Mouse (Mus musculus) kidney, embryonic 14.5 days (tissue): Measurements from ENCODE around the gene Tatdn2. TPM values are rescaled to one million over a fixed set of nuclear protein-coding genes. Genes with fewer than 3 reads are reported as not detected.
A peak's percentile ranks its signal among the peaks of the same experiment; 100 is the strongest.

ENCODE experiments used
- ATAC-seq: fragments of 200-750 bp; cut with Nextera tagmentation; 2 replicates; pipeline ENCODE4 v1.8.0; 2017; ENCODE audit warnings: moderate number of reproducible peaks, mild to moderate bottlenecking, moderate TSS enrichment, moderate library complexity; ENCODE audit not compliant: low FRiP score, low TSS enrichment
- H3K27ac ChIP-seq: fragments of 300-500 bp; sonication (generic); 2 replicates; pipeline ENCODE4 v1.5.1; 2014; ENCODE audit warnings: low read depth, mild to moderate bottlenecking, low read length, moderate library complexity, mixed read lengths
- H3K27me3 ChIP-seq: fragments of 300-500 bp; sonication (generic); 2 replicates; pipeline ENCODE4 v1.6.1; 2014; ENCODE audit warnings: mild to moderate bottlenecking, low read length; ENCODE audit not compliant: control insufficient read depth, insufficient read depth
- H3K36me3 ChIP-seq: fragments of 300-500 bp; sonication (generic); 2 replicates; pipeline ENCODE4 v1.6.1; 2014; ENCODE audit warnings: low read length, mixed read lengths; ENCODE audit not compliant: control insufficient read depth, insufficient read depth
- H3K4me1 ChIP-seq: fragments of 300-500 bp; sonication (generic); 2 replicates; pipeline ENCODE4 v1.6.1; 2014; ENCODE audit warnings: low read length, mixed read lengths; ENCODE audit not compliant: control insufficient read depth, insufficient read depth
- H3K4me2 ChIP-seq: fragments of 300-500 bp; sonication (generic); replicated peaks from 2 replicates; pipeline ENCODE4 v1.6.1; 2014; ENCODE audit warnings: low read depth, mild to moderate bottlenecking, low read length
- H3K4me3 ChIP-seq: fragments of 300-500 bp; sonication (generic); 2 replicates; pipeline ENCODE4 v1.5.1; 2014; ENCODE audit warnings: mild to moderate bottlenecking, low read length
- H3K9ac ChIP-seq: fragments of 300-500 bp; sonication (generic); 2 replicates; pipeline ENCODE4 v1.6.1; 2014; ENCODE audit warnings: low read depth, mild to moderate bottlenecking, low read length, moderate library complexity
- H3K9me3 ChIP-seq: fragments of 300-500 bp; sonication (generic); 2 replicates; pipeline ENCODE4 v1.6.1; 2016; ENCODE audit warnings: low read length; ENCODE audit not compliant: control insufficient read depth
- WGBS: fragments of 180-500 bp; shearing (Covaris S2); extraction: QIAGEN DNeasy Blood & Tissue Kit; methylation state at CpG from one replicate; pipeline ENCODE4 v1.1.7; 2014; 5-methylcytosine and 5-hydroxymethylcytosine counted together
- microRNA-seq: library from miRNA; unstranded; fragments of <30 nt; microRNA quantifications from one replicate; pipeline ENCODE4, GENCODE M21; 2016
- polyA plus RNA-seq: library from polyadenylated mRNA; unstranded; fragments of >200 nt; fragmentation: Nextera tagmentation; extraction: Ambion mirVana; gene quantifications from 2 replicates; pipeline ENCODE4 v1.2.1, GENCODE M21; 2014

The Tatdn2 gene
- polyA plus RNA-seq, 1 experiment from 2014 or later: 0.93 TPM

GRCm38 (mm10) chr6:113745117-113745516, 48.3 kb downstream of the Tatdn2 start:
- no peak; the same call in 1 of the 2 replicates for ATAC-seq
- H3K4me2 ChIP-seq: no peak overlapping the region
- H3K9me3 ChIP-seq: no peaks in the 10 kb centered on the region
- no peak overlapping the region for H3K4me3 ChIP-seq
- H3K27me3 ChIP-seq: no peaks in the 10 kb centered on the region
- H3K9ac ChIP-seq: no peak overlapping the region
- H3K36me3 ChIP-seq: no peaks in the 10 kb centered on the region
- no peak overlapping the region for H3K27ac ChIP-seq
- no peaks in the 10 kb centered on the region for H3K4me1 ChIP-seq

DNA sequence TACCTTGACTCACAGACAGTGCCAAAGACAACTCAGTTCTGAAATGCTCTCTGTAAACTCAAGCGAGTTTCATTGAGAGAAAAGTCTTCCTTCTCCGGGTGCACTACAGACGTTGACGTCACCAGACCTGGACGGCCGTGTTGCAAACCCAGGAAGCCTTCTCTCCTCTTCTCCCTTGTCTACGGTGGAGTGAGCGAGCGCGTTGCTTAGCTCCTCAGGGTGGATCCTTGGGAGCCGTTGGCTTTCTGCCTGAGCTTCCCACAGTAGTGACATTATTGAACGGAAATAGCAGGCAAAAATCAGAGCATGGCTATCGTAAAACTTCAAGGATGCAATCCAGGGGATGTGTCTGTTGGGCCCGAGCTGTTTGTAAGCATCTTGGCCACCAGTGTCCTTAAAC, 50.4 kb downstream of the Tatdn2 start:
- no peak overlapping the region for H3K27ac ChIP-seq
- no peaks in the 10 kb centered on the region for H3K27me3 ChIP-seq
- 89% methylated on average over 14 of the region's 14 CpGs for WGBS
- no peaks in the 10 kb centered on the region for H3K36me3 ChIP-seq
- H3K9me3 ChIP-seq: no peaks in the 10 kb centered on the region
- ATAC-seq: no peak
- H3K4me1 ChIP-seq: no peaks in the 10 kb centered on the region
- no peak overlapping the region for H3K4me3 ChIP-seq
- no peak overlapping the region for H3K9ac ChIP-seq
- no peak overlapping the region for H3K4me2 ChIP-seq

- Histone ChIP-seq H3K4me1 (no peaks in the 10 kb centered on the region), H3K36me3 (no peaks in the 10 kb centered on the region), H3K27ac (no peak overlapping the region), H3K9ac (no peak overlapping the region), H3K4me3 (peak overlapping the region; percentile 8; the same call in 1 of the 2 replicates), H3K27me3 (no peaks in the 10 kb centered on the region), H3K9me3 (no peaks in the 10 kb centered on the region), H3K4me2 (peak overlapping the region; percentile 19; the same call in 1 of the 2 replicates)
- ATAC-seq: no peak
- 38% methylated on average over 26 of the region's 26 CpGs for WGBS
These were observed 51.5 kb downstream of the Tatdn2 start for GRCm38 (mm10) chr6:113748351-113748750.

DNA sequence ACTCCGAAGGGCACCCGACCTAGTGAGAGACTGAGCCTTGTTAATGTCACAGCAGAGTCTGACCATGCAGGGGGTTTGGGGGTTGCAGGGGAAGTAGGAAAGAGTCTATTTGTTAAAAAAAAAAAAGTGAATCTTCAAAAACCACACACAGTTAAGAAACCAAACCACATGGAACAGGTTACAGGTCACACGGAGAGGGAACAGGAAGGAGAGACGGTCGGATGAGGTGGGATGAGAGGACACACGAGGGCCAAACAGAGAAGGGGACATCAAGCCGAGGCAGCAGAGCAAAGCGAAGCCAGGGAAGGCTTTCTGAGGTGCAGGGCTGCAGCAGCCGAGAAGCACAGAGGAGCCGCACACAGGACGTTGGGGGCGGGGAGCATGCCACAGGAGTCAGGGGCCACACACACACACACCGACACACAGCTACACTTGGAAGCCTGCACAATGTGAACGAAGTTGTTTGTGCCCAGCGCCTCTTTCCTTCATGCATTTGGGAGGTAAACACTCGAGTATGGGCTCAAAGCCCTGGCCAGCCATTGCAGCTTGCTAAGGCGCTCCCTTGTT, 52.4 kb downstream of the Tatdn2 start:
- H3K4me3 ChIP-seq: no peak overlapping the region
- no peaks in the 10 kb centered on the region for H3K4me1 ChIP-seq
- no peaks in the 10 kb centered on the region for H3K36me3 ChIP-seq
- 67% methylated on average over 17 of the region's 17 CpGs for WGBS
- no peak overlapping the region for H3K27ac ChIP-seq
- ATAC-seq: no peak
- no peak overlapping the region for H3K9ac ChIP-seq
- no peaks in the 10 kb centered on the region for H3K9me3 ChIP-seq
- H3K4me2 ChIP-seq: no peak overlapping the region
- no peaks in the 10 kb centered on the region for H3K27me3 ChIP-seq

Small RNAs within 50 kb of the gene (microRNA-seq; reads per million reads assigned to microRNA genes)
- 1.1 reads per million for gene Mir7042

Other genes starting within 250 kb of the Tatdn2 start
- 3.5 and 6.1 TPM in 2 replicates for gene Il17re, start 238.6 kb upstream of the Tatdn2 start, polyA plus RNA-seq
- gene Il17rc, start 225.6 kb upstream of the Tatdn2 start, polyA plus RNA-seq: 9.3 and 9.5 TPM in 2 replicates
- 22.9 and 25.4 TPM in 2 replicates for gene Creld1, start 213.8 kb upstream of the Tatdn2 start, polyA plus RNA-seq
- gene Prrt3, start 195.1 kb upstream of the Tatdn2 start, polyA plus RNA-seq: 0.73 and 1.6 TPM in 2 replicates
- gene Emc3, start 165.4 kb upstream of the Tatdn2 start, polyA plus RNA-seq: 81.3 and 98.0 TPM in 2 replicates
- gene Fancd2, start 165.4 kb upstream of the Tatdn2 start, polyA plus RNA-seq: 12.0 and 16.1 TPM in 2 replicates
- 0.28 and 1.0 TPM in 2 replicates for gene Fancd2os, start 96.3 kb upstream of the Tatdn2 start, polyA plus RNA-seq
- gene Brk1, start 92.3 kb upstream of the Tatdn2 start, polyA plus RNA-seq: 233 and 273 TPM in 2 replicates
- gene Vhl, start 73.1 kb upstream of the Tatdn2 start, polyA plus RNA-seq: 25.9 and 40.7 TPM in 2 replicates
- gene Irak2, start 58.6 kb upstream of the Tatdn2 start, polyA plus RNA-seq: 1.9 and 2.6 TPM in 2 replicates
- 0.37 and 0.60 TPM in 2 replicates for gene Ghrl, start 22.8 kb downstream of the Tatdn2 start, polyA plus RNA-seq
- 286 and 297 TPM in 2 replicates for gene Sec13, start 43.7 kb downstream of the Tatdn2 start, polyA plus RNA-seq